Mouse (Mus musculus): ENCODE measurements at regions not wholly inside any gene's neighbourhood (a gene's known extent, or its start where the extent isn't known, plus 50 kb on each side); places are given as distances from the start of the nearest gene placed in this dataset.

DNA sequence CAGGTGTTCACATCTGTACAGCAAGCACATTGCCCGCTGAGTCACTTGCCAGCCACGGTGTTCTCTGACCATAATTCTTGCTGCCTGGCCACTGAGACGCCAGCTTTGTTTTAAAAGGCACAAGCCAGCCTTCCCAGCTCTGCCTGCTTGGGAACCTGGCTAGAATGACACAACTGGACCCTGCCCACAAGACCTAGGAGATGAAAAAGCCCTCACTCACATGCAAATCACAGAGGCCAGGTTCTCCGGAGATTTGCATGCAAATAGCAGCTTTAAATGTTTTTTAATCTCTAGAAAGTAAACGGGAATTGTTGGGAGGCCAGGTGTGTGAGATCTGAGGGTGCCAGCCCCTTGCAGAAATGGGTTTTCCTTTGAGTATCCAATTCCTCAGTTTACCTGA lies 71.9 kb downstream of the 1810010D01Rik start:
- DNase-seq (ENCODE audit: low read depth, low spot score): no peak

DNA sequence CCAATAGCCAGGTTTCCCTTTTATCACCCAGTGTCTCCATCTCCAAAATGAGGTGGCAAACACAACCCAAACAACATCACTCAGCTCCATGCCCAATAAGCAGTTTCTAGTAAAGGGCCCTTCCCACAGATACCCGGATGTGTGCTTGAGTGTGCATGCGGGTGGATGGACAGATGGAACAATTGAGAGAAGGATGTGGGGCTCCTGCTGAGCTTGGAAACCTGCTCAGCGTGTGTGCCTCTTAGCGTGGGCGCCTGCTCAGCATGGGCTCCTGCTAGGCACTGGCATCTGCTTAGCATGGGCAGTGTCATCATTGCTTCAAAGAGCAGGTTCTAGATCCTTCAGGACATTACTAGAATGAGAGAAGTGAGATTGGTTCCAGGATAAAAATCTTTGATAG lies 75.4 kb downstream of the 1810010D01Rik start:
- DNase-seq (ENCODE audit: low read depth, low spot score): no peak

DNA sequence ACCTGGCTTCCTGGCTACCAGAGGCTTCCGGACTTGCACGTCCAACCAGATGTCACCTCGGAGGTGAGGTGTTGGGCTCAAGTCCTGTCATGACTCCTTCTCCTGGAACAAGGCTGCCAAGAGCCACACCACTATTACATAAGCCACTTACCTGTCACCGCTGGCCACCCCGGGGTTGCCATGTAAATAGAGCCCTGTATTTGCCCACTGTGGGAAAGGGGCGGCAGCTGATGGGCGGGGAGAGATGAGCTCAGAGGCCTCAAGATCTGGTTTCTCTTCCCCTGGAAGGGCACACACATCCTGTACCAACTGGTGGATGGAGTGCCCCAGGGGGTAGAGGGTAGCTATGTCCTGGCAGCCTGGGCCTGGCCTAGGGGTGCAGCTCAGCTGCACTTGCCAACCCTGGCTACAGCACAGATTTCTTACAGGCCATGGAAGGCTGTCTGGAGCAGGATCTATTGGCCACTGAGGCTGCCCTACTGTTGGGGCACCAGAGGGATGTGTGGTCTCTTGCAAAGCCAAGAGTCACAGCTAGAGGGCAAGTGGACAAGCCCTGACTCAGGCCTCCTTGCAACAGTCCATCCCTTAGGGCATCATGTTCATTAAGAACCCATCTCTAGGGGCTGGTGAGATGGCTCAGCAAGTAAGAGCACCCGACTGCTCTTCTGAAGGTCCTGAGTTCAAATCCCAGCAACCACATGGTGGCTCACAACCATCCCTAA lies 76.3 kb downstream of the 1810010D01Rik start:
- no peak for DNase-seq (ENCODE audit: low read depth, low spot score)

DNA sequence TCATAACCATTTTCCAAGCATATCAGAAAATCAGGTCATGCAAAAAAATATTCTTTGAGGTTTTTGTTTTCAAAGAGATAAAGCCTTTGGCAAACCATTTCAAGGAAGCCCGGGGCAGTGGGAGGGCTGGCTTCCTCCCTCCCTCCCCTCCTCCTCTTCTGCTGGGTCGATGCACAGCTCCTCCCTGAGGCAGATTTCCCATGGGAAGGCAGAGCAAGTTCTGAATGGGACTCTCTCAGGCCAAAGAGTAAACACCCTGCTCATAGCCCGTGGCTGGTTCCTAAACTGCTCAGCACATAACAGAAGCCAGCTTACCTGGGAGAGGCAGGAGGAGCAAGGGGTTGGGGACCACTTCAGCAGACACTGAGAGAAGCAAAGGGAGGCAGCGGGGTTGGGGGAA lies 77.9 kb downstream of the 1810010D01Rik start:
- no peak for DNase-seq (ENCODE audit: low read depth, low spot score)

DNA sequence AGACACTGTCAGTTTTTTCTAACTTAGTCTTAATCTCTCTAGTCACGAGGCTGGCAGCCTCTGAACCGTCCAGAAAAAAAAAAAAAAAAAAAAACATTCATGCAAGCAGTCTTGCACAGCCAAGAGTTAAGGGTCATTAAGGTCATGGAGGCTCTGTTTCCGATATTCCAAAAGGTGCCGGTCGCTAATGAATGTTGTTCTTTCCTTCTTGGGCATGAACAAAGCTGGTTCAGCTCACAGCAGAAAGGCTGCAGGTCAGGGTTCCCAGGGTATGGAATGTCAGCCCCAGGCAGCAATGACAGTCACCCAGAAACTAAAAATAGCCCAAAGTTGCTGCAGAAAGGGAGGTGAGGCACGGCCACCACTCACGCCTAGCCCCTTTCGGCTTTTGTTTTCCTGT lies 80.3 kb downstream of the 1810010D01Rik start:
- no peak for DNase-seq (ENCODE audit: low read depth, low spot score)

DNA sequence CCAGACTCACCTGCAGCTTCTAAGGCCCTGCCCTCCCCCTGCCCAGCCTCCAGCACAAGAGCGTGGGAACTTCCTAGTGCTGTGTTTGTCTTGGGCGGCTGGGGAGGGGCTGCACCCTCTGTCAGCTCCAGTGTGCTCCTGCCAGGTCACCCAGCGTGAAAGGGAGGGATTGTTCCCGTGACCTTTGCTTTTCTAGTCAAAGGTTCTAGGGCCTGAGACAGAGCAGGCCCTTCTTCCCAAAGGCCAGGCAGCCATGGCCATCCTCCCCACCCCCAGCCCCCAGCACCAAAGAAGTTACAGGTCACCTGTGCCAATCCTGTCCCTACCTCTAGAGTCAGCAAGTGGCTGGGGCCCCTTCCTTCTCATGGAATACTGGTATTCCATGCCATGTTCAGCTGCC lies 80.7 kb downstream of the 1810010D01Rik start:
- no peak for DNase-seq (ENCODE audit: low read depth, low spot score)

DNA sequence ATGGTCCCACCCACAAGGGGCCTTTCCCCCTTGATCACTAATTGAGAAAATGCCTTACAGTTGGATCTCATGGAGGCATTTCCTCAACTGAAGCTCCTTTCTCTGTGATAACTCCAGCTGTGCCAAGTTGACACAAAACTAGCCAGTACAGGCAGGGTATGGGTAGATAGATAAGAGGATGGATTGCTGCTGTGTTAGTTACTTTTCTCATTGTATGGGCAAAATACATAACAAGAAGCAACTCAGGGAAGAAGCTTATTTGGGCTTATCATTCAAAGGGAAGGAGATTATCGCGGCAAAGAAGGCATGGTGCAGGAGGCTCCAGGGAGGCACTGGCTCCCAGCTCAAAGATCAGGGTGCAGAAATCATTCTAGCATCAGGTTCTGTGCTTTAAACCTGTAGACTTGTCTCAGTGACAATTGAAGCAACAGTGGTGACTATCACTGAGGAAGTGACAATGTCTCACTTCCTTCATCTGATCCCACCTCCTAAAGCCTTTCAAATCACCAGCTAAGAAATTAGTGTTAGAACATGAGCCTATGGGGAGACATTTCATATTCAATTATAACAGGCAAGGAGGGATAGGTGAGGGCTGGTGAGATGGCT lies 83.8 kb downstream of the 1810010D01Rik start:
- no peak for DNase-seq (ENCODE audit: low read depth, low spot score)

DNA sequence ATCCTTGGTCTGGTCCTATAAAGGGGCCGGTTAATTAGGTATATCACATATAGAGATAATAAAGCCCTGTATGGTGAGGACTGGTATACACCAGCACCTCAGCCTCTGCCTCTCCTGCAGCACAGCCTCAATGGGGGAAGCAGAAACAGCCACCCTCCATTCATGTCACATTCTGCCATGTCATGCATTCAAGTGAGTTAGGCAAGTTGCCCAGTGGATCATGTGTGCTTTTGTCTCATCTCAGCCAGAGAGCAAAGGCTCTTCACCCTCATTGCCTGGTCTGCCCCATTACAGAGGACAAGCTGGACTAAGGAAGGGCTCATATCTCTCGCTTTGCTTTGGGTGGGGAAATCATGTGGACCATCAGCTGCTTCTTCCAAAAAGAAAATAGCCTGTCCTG lies 85.4 kb downstream of the 1810010D01Rik start:
- DNase-seq (ENCODE audit: low read depth, low spot score): no peak

DNA sequence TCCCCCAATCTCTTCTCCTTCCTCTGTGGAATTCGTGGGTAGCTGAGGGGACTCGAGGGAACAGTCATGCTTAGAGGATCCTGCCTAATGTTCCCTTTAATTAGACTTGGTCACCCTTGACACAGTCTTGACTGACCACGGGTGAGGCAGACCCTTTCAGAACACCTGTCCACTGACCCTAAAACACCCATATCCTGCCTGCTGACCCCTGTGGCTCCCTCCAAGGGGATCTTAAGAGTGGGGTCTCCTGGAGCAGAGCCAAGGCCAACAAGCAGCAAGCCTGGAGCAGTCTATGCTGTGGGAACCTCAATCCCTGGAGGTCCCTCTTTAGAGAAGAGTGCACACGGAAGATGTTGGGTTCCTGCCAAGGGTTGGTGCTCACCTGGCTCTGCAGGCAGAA lies 89.5 kb downstream of the 1810010D01Rik start:
- DNase-seq (ENCODE audit: low read depth, low spot score): no peak

DNA sequence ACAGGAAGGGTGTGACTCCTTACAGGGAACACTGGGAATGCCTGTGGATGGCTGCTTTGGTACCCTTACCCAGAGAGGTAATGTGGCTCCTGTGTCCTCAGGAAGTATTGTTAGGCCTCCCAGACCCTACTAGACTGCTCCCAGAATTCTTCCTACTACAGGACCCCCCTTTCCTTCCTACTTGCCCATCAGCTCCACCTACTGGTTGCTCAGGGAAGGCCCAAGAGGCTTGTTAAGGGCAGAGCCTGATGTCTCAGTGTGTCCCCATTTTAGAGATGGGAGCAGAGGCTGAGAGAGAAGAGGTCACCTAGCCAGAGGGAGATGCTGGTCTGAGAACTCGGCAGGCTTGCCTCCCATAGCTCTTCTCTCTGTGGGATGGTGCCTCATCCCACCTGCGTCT lies 93.3 kb downstream of the 1810010D01Rik start:
- DNase-seq (ENCODE audit: low read depth, low spot score): no peak

DNA sequence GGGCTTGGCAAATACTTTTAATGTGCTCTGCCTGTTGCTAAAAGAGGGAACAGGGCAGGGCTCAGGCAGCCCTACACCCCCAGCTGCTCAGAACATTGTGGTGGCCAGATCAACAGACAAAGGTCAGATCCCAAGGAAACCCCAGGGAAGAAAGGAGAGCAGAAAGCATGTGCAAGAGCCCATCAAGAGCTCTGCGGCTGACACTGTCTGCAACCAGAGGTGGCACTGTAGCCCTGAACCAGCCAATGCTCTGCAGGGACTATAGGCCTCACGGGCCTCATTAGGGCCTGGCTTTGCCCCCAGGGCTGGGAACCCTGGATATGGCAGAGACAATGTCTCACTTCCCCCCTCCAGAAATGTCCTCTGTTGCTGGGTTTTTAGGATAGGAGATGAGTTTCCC lies 93.8 kb downstream of the 1810010D01Rik start:
- DNase-seq (ENCODE audit: low read depth, low spot score): no peak

DNA sequence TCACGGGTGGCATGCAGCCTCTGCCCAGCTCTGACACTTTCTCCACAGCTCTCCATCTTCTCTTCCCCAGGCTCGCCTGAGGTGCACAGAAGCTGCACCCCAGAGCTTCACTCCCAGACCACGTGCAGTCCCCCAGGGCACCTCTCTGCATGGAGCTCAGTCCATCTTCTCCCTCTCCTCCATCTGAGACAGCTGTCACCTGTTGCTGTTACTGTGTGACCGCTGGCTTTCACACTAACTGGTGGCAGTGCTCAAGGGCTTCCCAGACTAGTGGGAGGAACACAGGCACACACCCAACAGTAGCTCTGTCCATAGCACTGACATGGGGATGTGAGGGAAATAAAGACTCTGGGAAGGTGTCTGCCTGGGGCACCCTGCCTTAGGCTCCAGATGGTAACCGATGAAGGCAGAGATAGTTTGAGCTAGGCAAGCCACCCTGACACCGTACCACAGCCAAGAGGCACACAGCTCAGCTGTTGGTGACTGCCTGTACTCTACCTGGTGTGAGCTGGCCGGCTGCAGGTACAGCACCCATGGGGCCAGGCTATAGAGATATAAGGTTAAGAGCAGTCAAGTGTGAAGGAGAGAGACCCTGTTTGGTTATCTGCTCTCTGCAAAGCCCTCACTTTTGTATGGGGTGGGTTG lies 94.9 kb downstream of the 1810010D01Rik start:
- no peak for DNase-seq (ENCODE audit: low read depth, low spot score)

DNA sequence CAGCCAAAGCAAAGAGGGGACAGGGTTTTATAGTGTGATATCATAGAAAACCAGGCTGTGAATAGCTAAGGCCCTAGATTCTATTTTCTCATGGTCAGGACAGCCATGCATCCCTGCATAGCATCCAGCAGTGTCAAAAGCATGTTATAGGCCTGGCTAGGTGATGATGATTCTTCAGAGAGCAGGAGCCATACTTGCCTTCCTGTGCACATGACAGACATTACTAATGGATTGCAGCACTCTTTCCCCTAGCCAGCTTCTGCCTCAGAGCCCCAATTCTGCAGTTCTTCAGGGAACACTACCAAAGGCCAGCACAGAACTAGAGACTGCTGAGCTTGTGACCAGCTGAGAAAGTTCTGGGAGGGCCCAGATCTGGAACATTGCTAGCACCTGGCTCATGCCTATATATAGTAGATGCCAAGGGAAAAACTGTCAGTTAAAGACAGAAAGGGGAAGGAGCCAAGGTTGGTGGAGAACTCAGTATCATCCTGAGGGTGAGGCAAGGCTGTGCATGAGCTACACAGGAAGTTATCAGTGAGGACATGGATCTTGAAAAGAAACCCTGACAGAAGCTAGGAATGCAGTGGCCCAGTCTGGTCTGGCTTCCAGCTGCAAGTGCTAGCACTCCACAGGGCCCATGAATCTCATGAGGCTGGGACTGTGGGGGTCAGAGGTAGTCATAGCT lies 95.6 kb downstream of the 1810010D01Rik start:
- no peak for DNase-seq (ENCODE audit: low read depth, low spot score)

DNA sequence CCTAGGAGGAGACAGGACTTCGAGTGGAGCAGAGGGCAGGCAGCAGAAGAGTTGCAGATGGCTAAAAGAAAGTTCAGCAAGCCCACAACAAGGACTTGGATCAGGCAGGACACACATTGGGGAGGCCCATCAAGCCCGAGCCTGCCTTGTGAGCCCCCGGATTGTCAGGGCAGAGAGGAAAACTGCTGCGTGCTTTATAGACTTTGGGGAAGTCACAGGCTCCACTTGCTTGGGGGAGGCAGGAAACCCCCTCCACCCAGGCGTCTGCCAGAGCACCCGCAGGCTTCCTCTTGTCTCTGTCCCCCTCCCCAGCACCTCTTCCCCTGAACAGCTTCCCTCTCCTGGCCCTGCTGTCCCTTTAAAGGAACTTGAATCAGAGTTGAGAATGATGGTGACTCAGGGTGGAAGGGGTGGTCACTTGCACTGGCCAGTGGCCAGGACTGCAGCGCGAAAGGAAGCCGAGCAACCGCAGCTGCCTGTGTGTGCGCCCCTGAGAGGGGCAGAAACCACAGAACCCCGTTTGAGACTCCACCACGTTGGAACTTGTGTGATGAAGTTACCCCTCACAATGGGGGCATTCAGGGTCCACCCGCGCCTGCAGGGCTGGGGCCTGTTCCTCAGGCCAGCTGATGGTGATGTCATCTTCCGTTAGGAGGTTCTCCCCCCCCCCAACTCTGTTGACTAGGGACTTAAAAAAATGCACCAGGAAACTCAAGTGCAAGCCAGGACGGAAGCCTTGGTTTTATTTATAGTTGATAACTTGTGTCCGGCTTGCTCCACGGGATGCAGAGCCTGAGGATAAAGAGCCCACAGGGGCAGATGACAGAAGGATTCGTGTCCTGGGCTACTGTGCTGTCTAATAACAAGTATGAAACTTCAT lies 96.4 kb downstream of the 1810010D01Rik start:
- DNase-seq (ENCODE audit: low read depth, low spot score): no peak

DNA sequence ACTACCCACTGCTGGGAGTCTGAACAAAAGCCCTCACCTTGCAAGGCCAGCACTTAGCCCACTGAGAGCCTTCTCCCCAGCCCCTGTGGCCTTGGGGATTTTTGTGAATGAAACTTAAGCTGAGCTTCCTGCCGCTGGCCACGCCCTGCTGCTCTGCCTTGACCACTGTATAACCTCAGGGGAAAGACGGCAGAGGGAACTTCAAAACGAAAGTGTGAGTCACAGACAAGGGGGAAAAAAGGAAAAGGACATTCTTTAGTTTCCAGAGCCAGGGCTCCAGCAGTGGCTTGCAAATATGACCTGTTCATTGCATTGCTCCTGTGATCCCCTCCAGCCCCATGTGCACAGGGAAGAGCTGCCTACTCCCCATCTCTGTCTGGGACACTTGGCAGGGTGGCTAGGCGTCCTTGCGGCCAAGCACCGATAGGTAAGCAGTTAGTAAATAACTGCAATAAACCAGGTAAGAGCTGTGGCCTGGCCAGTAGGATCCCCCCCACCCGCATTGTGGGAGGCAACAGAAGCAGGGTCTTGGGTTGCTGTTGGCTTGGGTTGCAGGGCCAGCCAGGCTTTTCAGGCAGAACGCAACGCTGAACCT lies 97.2 kb downstream of the 1810010D01Rik start:
- DNase-seq (ENCODE audit: low read depth, low spot score): no peak

DNA sequence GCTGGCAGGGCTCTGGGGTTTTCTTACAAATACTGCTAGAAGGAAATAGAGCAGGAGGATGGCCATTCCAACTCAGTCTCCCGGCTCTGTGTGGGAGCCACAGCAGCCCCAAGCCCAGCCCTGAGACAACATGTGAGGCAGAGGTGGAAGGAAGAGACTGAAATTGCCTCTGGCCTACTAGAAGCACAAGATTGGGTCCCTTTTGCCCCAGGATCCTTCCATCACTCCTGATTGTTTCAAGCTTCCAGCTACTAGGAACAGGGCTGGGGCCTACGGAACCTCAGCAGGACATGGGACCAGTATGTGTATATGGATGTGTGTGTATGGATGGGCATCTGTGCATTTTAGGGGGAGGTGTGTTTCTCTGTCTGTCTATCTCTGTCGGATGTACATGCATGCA lies 97.9 kb downstream of the 1810010D01Rik start:
- no peak for DNase-seq (ENCODE audit: low read depth, low spot score)

DNA sequence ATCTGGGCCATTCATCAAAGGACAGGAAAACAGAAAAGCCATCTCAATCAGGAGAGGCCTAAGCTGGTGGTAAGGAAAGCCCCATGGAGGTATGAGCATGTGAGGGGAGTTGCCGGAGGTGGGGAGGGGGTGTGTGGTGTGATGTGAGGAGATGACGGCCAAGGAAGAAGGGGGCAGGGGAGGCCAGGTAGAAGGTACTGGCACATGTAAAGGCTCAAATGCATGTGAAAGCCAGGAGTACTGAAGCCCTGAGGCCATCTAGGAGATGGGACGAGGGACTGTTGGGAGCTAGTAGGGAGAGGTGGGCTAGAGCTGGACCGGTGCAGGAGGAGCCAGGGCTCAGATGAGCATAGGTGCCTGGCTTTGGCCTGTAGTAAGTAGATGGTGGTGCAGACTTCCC lies 98.4 kb downstream of the 1810010D01Rik start:
- no peak for DNase-seq (ENCODE audit: low read depth, low spot score)

DNA sequence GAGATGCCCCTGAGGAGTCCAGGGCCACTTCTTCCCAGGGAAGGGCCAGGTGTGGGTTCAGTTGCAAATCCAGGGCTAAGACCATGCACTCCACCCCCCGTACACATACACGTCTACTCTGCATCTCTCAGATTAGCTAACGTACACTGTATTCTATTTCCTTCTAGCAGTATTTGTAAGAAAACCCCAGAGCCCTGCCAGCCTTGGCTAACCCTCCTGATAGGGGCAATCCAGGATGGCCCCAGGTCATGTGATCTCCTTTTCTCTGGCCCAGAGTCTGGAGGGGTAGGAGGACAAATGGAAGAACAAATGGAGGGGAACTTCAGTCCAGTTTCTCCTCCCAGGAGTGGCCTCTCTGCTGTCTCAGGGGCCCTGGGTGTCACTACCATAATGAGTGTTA lies 98.9 kb downstream of the 1810010D01Rik start:
- no peak for DNase-seq (ENCODE audit: low read depth, low spot score)

DNA sequence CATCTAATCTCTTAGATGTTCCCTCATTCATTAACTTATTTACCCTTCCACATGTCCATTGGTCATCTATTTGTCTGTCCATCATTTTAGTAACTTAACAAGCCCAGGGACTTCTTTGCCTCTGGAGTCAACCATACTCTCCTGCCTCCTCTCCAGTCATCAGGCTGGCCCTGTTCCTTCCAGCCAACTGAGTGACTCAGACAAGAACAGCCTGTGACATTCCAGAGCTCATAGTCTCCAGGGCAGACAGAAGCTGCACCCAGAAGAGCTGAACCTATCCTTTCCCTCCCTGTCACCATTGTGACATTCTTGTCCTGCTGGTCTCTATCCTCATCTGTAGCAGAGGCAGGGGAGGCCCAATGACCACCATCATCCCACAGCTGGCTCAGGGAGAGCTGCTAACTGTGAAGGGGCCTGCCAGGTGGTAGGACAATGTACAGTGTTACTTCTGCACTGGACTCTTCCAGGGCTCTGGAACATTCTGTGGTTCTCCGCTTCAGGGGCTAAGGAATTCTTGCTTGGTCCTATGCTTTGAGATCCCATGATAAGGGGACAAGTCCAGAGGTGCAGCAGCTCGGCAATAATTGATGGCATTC lies 100.2 kb downstream of the 1810010D01Rik start:
- no peak for DNase-seq (ENCODE audit: low read depth, low spot score)

DNA sequence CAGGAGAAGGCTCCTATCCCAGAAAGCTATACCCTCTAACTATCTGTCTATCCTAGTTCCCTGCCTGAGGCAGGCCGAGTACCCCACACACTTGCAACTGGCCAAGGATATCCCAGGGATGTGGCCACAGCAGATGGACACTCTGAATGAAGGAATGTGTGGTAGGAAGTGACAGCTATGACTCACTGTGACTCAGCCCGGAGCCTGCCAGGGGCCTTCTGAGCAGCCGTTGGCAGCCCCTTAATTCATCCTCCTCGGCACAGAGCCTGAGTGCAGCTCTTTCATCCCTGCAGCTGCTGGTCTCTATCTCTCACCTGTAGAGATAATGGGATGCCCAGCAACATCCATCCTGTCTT lies 101.4 kb downstream of the 1810010D01Rik start:
- DNase-seq (ENCODE audit: low read depth, low spot score): no peak
